ENCODE assay signal across 11 mouse cellular contexts in genomic region chr8:69849899-69850298, GRCm38 (mm10). TPM values are rescaled to one million over a fixed set of nuclear protein-coding genes. Genes with fewer than 3 reads are reported as not detected.
A peak's percentile ranks its signal among the peaks of the same experiment; 100 is the strongest.
DNase-seq lines count a peak whose midpoint lies in the region; ATAC-seq and TF ChIP-seq lines count a peak whose summit lies in the region.
"Had no signal": no experiment of that assay in that cellular context is flagged by ENCODE, and none has a peak within 500 bp of the region (broad histone marks: within the 10 kb centered on the region; RNA-seq: fewer than 3 reads in every experiment).

No protein-coding gene starts in this region.

- H3K27ac ChIP-seq in cerebellum, adult 2 months (ENCODE audit: insufficient read depth, low read length) = no peak overlapping the region
- H3K27ac ChIP-seq in liver, adult 2 months (replicated peaks; ENCODE audit: insufficient read depth, low read depth, low read length) = no peak overlapping the region
- no peak overlapping the region for H3K27ac ChIP-seq in liver, embryonic 11.5 days (ENCODE audit: low read depth, low read length)
- no peak overlapping the region for H3K27ac ChIP-seq in bone marrow, adult 2 months (ENCODE audit: control insufficient read depth, insufficient read depth, low read depth, low read length, poor library complexity)
- H3K27ac ChIP-seq: limb, embryonic 13.5 days; midbrain, embryonic 15.5 days had no signal

- H3K4me1 ChIP-seq in cerebellum, adult 2 months (ENCODE audit: control insufficient read depth, insufficient read depth, low read length) = no peaks in the 10 kb centered on the region
- H3K4me1 ChIP-seq in liver, adult 2 months (ENCODE audit: control insufficient read depth, insufficient read depth, low read length) = peaks cover 2% of the 10 kb centered on the region; the same call in 1 of the 2 replicates
- no peaks in the 10 kb centered on the region; the same call in 1 of the 2 replicates for H3K4me1 ChIP-seq in liver, embryonic 11.5 days (replicated peaks; ENCODE audit: control insufficient read depth, insufficient read depth, low read length)
- H3K4me1 ChIP-seq in bone marrow, adult 2 months (ENCODE audit: control insufficient read depth, insufficient read depth, low read length) = no peaks in the 10 kb centered on the region
- H3K4me1 ChIP-seq: limb, embryonic 13.5 days; midbrain, embryonic 15.5 days had no signal

- TF ChIP-seq CTCF in cerebellum, adult 2 months (IDR thresholded peaks at IDR 0.05; ENCODE audit: borderline replicate concordance, insufficient read depth, low read depth, low read length) = peak; percentile 32; the same call in 1 of the 2 replicates
- peak; percentile 71 for TF ChIP-seq CTCF in liver, adult 2 months (IDR thresholded peaks at IDR 0.05; ENCODE audit: low read depth, low read length)
- peak; percentile 72 for TF ChIP-seq CTCF in bone marrow, adult 2 months (IDR thresholded peaks at IDR 0.05; ENCODE audit: control insufficient read depth, insufficient read depth, low read length)

- no peaks in the 10 kb centered on the region for H3K36me3 ChIP-seq in liver, adult 2 months (ENCODE audit: control insufficient read depth, insufficient read depth, low read length)
- H3K36me3 ChIP-seq in liver, embryonic 11.5 days (ENCODE audit: control insufficient read depth, insufficient read depth, low read length) = no peaks in the 10 kb centered on the region
- H3K36me3 ChIP-seq: limb, embryonic 13.5 days; midbrain, embryonic 15.5 days had no signal

- 38% methylated on average over 3 of the region's 3 CpGs for WGBS in cerebellum, adult 2 months
- 57% methylated on average over 3 of the region's 3 CpGs for WGBS in liver, adult 2 months
- WGBS in liver, embryonic 11.5 days = 41% methylated on average over 3 of the region's 3 CpGs
- WGBS in bone marrow, adult 2 months = 32% methylated on average over 3 of the region's 3 CpGs

- no peak overlapping the region for H3K9ac ChIP-seq in liver, adult 2 months (ENCODE audit: low read depth, low read length)
- no peak overlapping the region for H3K9ac ChIP-seq in liver, embryonic 11.5 days (ENCODE audit: low read depth, low read length)
- H3K9ac ChIP-seq: limb, embryonic 13.5 days; midbrain, embryonic 15.5 days had no signal

- no peak overlapping the region for H3K4me3 ChIP-seq in cerebellum, adult 2 months (replicated peaks; ENCODE audit: insufficient read depth, low read depth, low read length)
- no peak overlapping the region for H3K4me3 ChIP-seq in liver, adult 2 months (ENCODE audit: insufficient read depth, low read depth, low read length)
- no peak overlapping the region for H3K4me3 ChIP-seq in liver, embryonic 11.5 days (ENCODE audit: low read depth, low read length)
- no peak overlapping the region for H3K4me3 ChIP-seq in bone marrow, adult 2 months (replicated peaks; ENCODE audit: control insufficient read depth, low read depth, low read length)
- H3K4me3 ChIP-seq: limb, embryonic 13.5 days; midbrain, embryonic 15.5 days had no signal

- no peak for TF ChIP-seq POLR2A in cerebellum, adult 2 months (IDR thresholded peaks at IDR 0.05; ENCODE audit: borderline replicate concordance, insufficient read depth, low read length)
- no peak for TF ChIP-seq POLR2A in liver, adult 2 months (IDR thresholded peaks at IDR 0.05; ENCODE audit: extremely low read depth, insufficient read depth, low read length)
- TF ChIP-seq POLR2A in bone marrow, adult 2 months (IDR thresholded peaks at IDR 0.05; ENCODE audit: borderline replicate concordance, control insufficient read depth, low read depth, low read length) = no peak

- DNase-seq in cerebellum, adult 2 months = no peak
- DNase-seq in cerebellum, adult 8-10 months = no peak
- peak; percentile 43 for DNase-seq in liver, adult 2 months (ENCODE audit: extremely low read depth, low read depth, low spot score)
- DNase-seq in liver, embryonic 11.5 days (ENCODE audit: low spot score) = no peak
- DNase-seq in adrenal gland, postnatal 36 days = no peak
- DNase-seq in layer of hippocampus, adult 8-10 months (ENCODE audit: low spot score in 2 of 2) = no peak
- DNase-seq: heart, postnatal 14 days had no signal

- no peaks in the 10 kb centered on the region for H3K27me3 ChIP-seq in cerebellum, adult 2 months (ENCODE audit: control insufficient read depth, insufficient read depth, low read length)
- no peaks in the 10 kb centered on the region for H3K27me3 ChIP-seq in liver, adult 2 months (ENCODE audit: control insufficient read depth, insufficient read depth, low read length)
- no peaks in the 10 kb centered on the region for H3K27me3 ChIP-seq in liver, embryonic 11.5 days (replicated peaks; ENCODE audit: control insufficient read depth, insufficient read depth, low read length)
- H3K27me3 ChIP-seq: limb, embryonic 13.5 days; midbrain, embryonic 15.5 days had no signal

- ATAC-seq in liver, embryonic 11.5 days (replicated peaks; ENCODE audit: low FRiP score) = no peak
- peak; percentile 76 for ATAC-seq in megakaryocyte-erythroid progenitor cell, adult 5-6 weeks (replicated peaks; ENCODE audit: low FRiP score, low TSS enrichment, poor library complexity, severe bottlenecking)
- ATAC-seq: midbrain, embryonic 15.5 days had no signal

- no peaks in the 10 kb centered on the region for H3K79me2 ChIP-seq in liver, adult 2 months (ENCODE audit: control insufficient read depth, insufficient read depth, low read length)

- no peaks in the 10 kb centered on the region for H3K9me3 ChIP-seq in liver, embryonic 11.5 days (ENCODE audit: control insufficient read depth, low read length)
- H3K9me3 ChIP-seq: limb, embryonic 13.5 days; midbrain, embryonic 15.5 days had no signal

- no peak overlapping the region for H3K4me2 ChIP-seq in liver, embryonic 11.5 days
- H3K4me2 ChIP-seq: limb, embryonic 13.5 days; midbrain, embryonic 15.5 days had no signal

RNA-seq across cellular contexts. Expression of gene Pbx4, which starts 17.6 kb away (rescaled TPM):
- 17.9 and 20.3 TPM in 2 replicates for polyA plus RNA-seq in cerebellum, adult 2 months (2012; rRNA removed)
- 0.20 and 0.46 TPM in 2 replicates for total RNA-seq in liver, adult 2 months (2014; rRNA removed)
- polyA plus RNA-seq in liver, adult 2 months (2012; rRNA removed) = 0.65 and 1.7 TPM in 2 replicates
- polyA plus RNA-seq in liver, embryonic 11.5 days (2014; fragmentation: Nextera tagmentation; extraction: Ambion mirVana) = 5.6 and 6.3 TPM in 2 replicates
- polyA plus RNA-seq in bone marrow, adult 2 months (2011; ENCODE audit: insufficient read depth, insufficient read length, low replicate concordance, missing spikeins) = 5.9 and 9.7 TPM in 2 replicates
- 65.9 and 72.8 TPM in 2 replicates for total RNA-seq in megakaryocyte-erythroid progenitor cell, adult 5-6 weeks (2014; fragmentation: Nextera tagmentation)
- 20.7 and 33.7 TPM in 2 replicates for total RNA-seq in megakaryocyte-erythroid progenitor cell, adult 5-6 weeks (2017)
- total RNA-seq in adrenal gland, postnatal 36 days (2021) = 1 to 10 TPM; 1.1 to 1.8 TPM
- 10 to 100 TPM; 15.7 to 22.4 (median 20.7) TPM for total RNA-seq in layer of hippocampus, adult 8-10 months (2022)

RNA-seq across cellular contexts. Expression of gene Lpar2, which starts 27.7 kb away (rescaled TPM):
- polyA plus RNA-seq in cerebellum, adult 2 months (2012; rRNA removed) = 0.23 and 0.38 TPM in 2 replicates
- total RNA-seq in liver, adult 2 months (2014; rRNA removed) = 0.18 and 0.40 TPM in 2 replicates
- polyA plus RNA-seq in liver, adult 2 months (2012; rRNA removed) = 0.21 and 0.77 TPM in 2 replicates
- 0.44 and 0.49 TPM in 2 replicates for polyA plus RNA-seq in liver, embryonic 11.5 days (2014; fragmentation: Nextera tagmentation; extraction: Ambion mirVana)
- polyA plus RNA-seq in bone marrow, adult 2 months (2011; ENCODE audit: insufficient read depth, insufficient read length, low replicate concordance, missing spikeins) = 1.3 and 3.8 TPM in 2 replicates
- 2.1 and 2.4 TPM in 2 replicates for total RNA-seq in megakaryocyte-erythroid progenitor cell, adult 5-6 weeks (2014; fragmentation: Nextera tagmentation)
- total RNA-seq in megakaryocyte-erythroid progenitor cell, adult 5-6 weeks (2017) = 0.28 and 0.38 TPM in 2 replicates
- 1 to 10 TPM; 1.4 to 1.7 TPM for total RNA-seq in adrenal gland, postnatal 36 days (2021)
- total RNA-seq in layer of hippocampus, adult 8-10 months (2022) = under 1 TPM; 0.49 to 0.69 (median 0.66) TPM

RNA-seq across cellular contexts. Expression of gene Cilp2, which starts 37.6 kb away (rescaled TPM):
- polyA plus RNA-seq in cerebellum, adult 2 months (2012; rRNA removed) = 0.18 and 0.41 TPM in 2 replicates
- under 0.01 TPM in 1 of 2 replicates, not detected in the other for total RNA-seq in liver, adult 2 months (2014; rRNA removed)
- 0.01 and 0.05 TPM in 2 replicates for polyA plus RNA-seq in liver, adult 2 months (2012; rRNA removed)
- 0.48 and 0.56 TPM in 2 replicates for polyA plus RNA-seq in liver, embryonic 11.5 days (2014; fragmentation: Nextera tagmentation; extraction: Ambion mirVana)
- not detected in 2 replicates for polyA plus RNA-seq in bone marrow, adult 2 months (2011; ENCODE audit: insufficient read depth, insufficient read length, low replicate concordance, missing spikeins)
- not detected in 2 replicates for total RNA-seq in megakaryocyte-erythroid progenitor cell, adult 5-6 weeks (2014; fragmentation: Nextera tagmentation)
- total RNA-seq in megakaryocyte-erythroid progenitor cell, adult 5-6 weeks (2017) = not detected in 2 replicates
- total RNA-seq in adrenal gland, postnatal 36 days (2021) = under 1 TPM in 1 of 2 experiments, not detected in 1; 0.10 TPM
- total RNA-seq in layer of hippocampus, adult 8-10 months (2022) = under 1 TPM; 0.57 to 0.62 (median 0.59) TPM

RNA-seq across cellular contexts. Expression of gene Gmip, which starts 41.4 kb away (rescaled TPM):
- 8.2 and 10.1 TPM in 2 replicates for polyA plus RNA-seq in cerebellum, adult 2 months (2012; rRNA removed)
- total RNA-seq in liver, adult 2 months (2014; rRNA removed) = 2.2 and 4.2 TPM in 2 replicates
- polyA plus RNA-seq in liver, adult 2 months (2012; rRNA removed) = 6.5 and 12.6 TPM in 2 replicates
- 9.5 and 10.9 TPM in 2 replicates for polyA plus RNA-seq in liver, embryonic 11.5 days (2014; fragmentation: Nextera tagmentation; extraction: Ambion mirVana)
- polyA plus RNA-seq in bone marrow, adult 2 months (2011; ENCODE audit: insufficient read depth, insufficient read length, low replicate concordance, missing spikeins) = 45.7 and 112 TPM in 2 replicates
- total RNA-seq in megakaryocyte-erythroid progenitor cell, adult 5-6 weeks (2014; fragmentation: Nextera tagmentation) = 15.1 and 65.6 TPM in 2 replicates
- 7.6 and 28.5 TPM in 2 replicates for total RNA-seq in megakaryocyte-erythroid progenitor cell, adult 5-6 weeks (2017)
- 10 to 100 TPM; 10.1 to 10.5 TPM for total RNA-seq in adrenal gland, postnatal 36 days (2021)
- 10 to 100 TPM; 15.1 to 28.6 (median 18.1) TPM for total RNA-seq in layer of hippocampus, adult 8-10 months (2022)

RNA-seq across cellular contexts. Expression of gene Tssk6, which starts 52.1 kb away (rescaled TPM):
- polyA plus RNA-seq in cerebellum, adult 2 months (2012; rRNA removed) = 0.22 and 0.29 TPM in 2 replicates
- not detected in 2 replicates for total RNA-seq in liver, adult 2 months (2014; rRNA removed)
- polyA plus RNA-seq in liver, adult 2 months (2012; rRNA removed) = 0.09 TPM in 1 of 2 replicates, not detected in the other
- 4.5 and 5.2 TPM in 2 replicates for polyA plus RNA-seq in liver, embryonic 11.5 days (2014; fragmentation: Nextera tagmentation; extraction: Ambion mirVana)
- not detected in 2 replicates for polyA plus RNA-seq in bone marrow, adult 2 months (2011; ENCODE audit: insufficient read depth, insufficient read length, low replicate concordance, missing spikeins)
- 1.4 TPM in 1 of 2 replicates, not detected in the other for total RNA-seq in megakaryocyte-erythroid progenitor cell, adult 5-6 weeks (2014; fragmentation: Nextera tagmentation)
- total RNA-seq in megakaryocyte-erythroid progenitor cell, adult 5-6 weeks (2017) = 0.15 TPM in 1 of 2 replicates, not detected in the other
- under 1 TPM; 0.53 to 0.56 TPM for total RNA-seq in adrenal gland, postnatal 36 days (2021)
- under 1 TPM in 2 of 4 experiments, not detected in 2; 0.41 to 0.47 TPM for total RNA-seq in layer of hippocampus, adult 8-10 months (2022)
- total RNA-seq: heart, postnatal 14 days had no signal

Comparison
In these comparisons a context has a peak if more than half of its experiments do, and no peak if none do; other contexts are left out.
1. RNA of gene Pbx4, which starts 17.6 kb away (total RNA-seq): 20.7 to 72.8 TPM in megakaryocyte-erythroid progenitor cell, adult 5-6 weeks and 15.7 to 22.4 TPM in layer of hippocampus, adult 8-10 months; 1.1 to 1.8 TPM in adrenal gland, postnatal 36 days and 0.20 to 0.46 TPM in liver, adult 2 months; every median in the first group is over 4 times any median in the second.
2. Peak in every context shown above with its lines, with median percentiles within 50 percentile points of each other: CTCF ChIP-seq.